Mouse (Mus musculus) CH12.LX (cell line): ENCODE results near the gene Phrf1. TPM values are rescaled to one million over a fixed set of nuclear protein-coding genes. Genes with fewer than 3 reads are reported as not detected.

ENCODE experiments used
- DNase-seq: peaks from one replicate; pipeline ENCODE4 v3.0.0-alpha.2; 2013; ENCODE audit errors: extremely low read depth
- H3K27ac ChIP-seq: 2 replicates; pipeline ENCODE4 v1.5.1; 2012; ENCODE audit warnings: low read depth, mild to moderate bottlenecking, control low read depth, moderate library complexity; ENCODE audit not compliant: insufficient read depth
- H3K27me3 ChIP-seq: replicated peaks from 2 replicates; pipeline ENCODE3; 2012; ENCODE audit warnings: inconsistent platforms
- H3K36me3 ChIP-seq, 2 experiments: replicated peaks in 1 of 2; 2 replicates each; pipeline versions ENCODE3 to v1.6.1; 2012; ENCODE audit warnings: inconsistent platforms in 1 of 2, low read length in 1 of 2, mild to moderate bottlenecking in 1 of 2, mixed read lengths in 1 of 2, moderate library complexity in 1 of 2; ENCODE audit not compliant: control insufficient read depth in 1 of 2, insufficient read depth in 1 of 2
- H3K4me1 ChIP-seq, 2 experiments: 2 replicates each; pipeline ENCODE4 v1.6.1; 2012; ENCODE audit warnings: inconsistent platforms in 1 of 2, moderate library complexity in 1 of 2; ENCODE audit not compliant: insufficient read depth in 2 of 2, control insufficient read depth in 1 of 2
- H3K4me2 ChIP-seq: 2 replicates; pipeline ENCODE4 v1.6.1; 2012; ENCODE audit warnings: low read depth, mild to moderate bottlenecking, control low read depth; ENCODE audit not compliant: poor library complexity, insufficient read depth, severe bottlenecking
- H3K4me3 ChIP-seq, 3 experiments: fragments of 150-350 bp in 1 of 3; sonication (generic) in 1 of 3; replicated peaks in 1 of 3; 2 replicates each; pipeline versions ENCODE3 to v1.5.1; 2011 to 2012; ENCODE audit warnings: low read depth in 2 of 3, low read length in 2 of 3, mild to moderate bottlenecking in 2 of 3, moderate library complexity in 2 of 3, control low read depth in 1 of 3, improper control_type of control experiment in 1 of 3, inconsistent platforms in 1 of 3, mixed read lengths in 1 of 3; ENCODE audit not compliant: poor library complexity in 1 of 3
- H3K79me2 ChIP-seq: replicated peaks from 2 replicates; pipeline ENCODE4 v1.6.1; 2012; ENCODE audit warnings: mild to moderate bottlenecking, moderate library complexity; ENCODE audit not compliant: control insufficient read depth, poor library complexity, insufficient read depth, severe bottlenecking; ENCODE audit errors: extremely low read depth
- H3K9ac ChIP-seq: 2 replicates; pipeline ENCODE4 v1.6.1; 2012; ENCODE audit warnings: low read depth, mild to moderate bottlenecking, control low read depth, moderate library complexity; ENCODE audit not compliant: insufficient read depth
- H3K9me3 ChIP-seq: replicated peaks from 2 replicates; pipeline ENCODE3; 2012; ENCODE audit warnings: low read length, inconsistent platforms, mixed read lengths
- BHLHE40 ChIP-seq: IDR thresholded peaks from 2 replicates; pipeline ENCODE4 v1.6.1; 2011; ENCODE audit warnings: mild to moderate bottlenecking, low read depth, low read length, improper control_type of control experiment
- CHD1 ChIP-seq: IDR thresholded peaks from 2 replicates; pipeline ENCODE4 v1.6.1; 2012; ENCODE audit warnings: low read depth, low read length, improper control_type of control experiment, inconsistent platforms
- CHD2 ChIP-seq: IDR thresholded peaks from 2 replicates; pipeline ENCODE4 v1.6.1; 2011; ENCODE audit warnings: low read length, improper control_type of control experiment
- CTCF ChIP-seq, 2 experiments: IDR thresholded peaks in 1 of 2; conservative IDR thresholded peaks in 1 of 2; 2 replicates each; pipeline ENCODE4 v1.5.1; 2011 to 2012; ENCODE audit warnings: low read depth in 2 of 2, low read length in 2 of 2, improper control_type of control experiment in 1 of 2, inconsistent platforms in 1 of 2, mild to moderate bottlenecking in 1 of 2, moderate library complexity in 1 of 2
- E2F4 ChIP-seq: IDR thresholded peaks from 2 replicates; pipeline ENCODE4 v1.6.1; 2011; ENCODE audit warnings: low read depth, low read length, improper control_type of control experiment; ENCODE audit not compliant: insufficient replicate concordance
- ELF1 ChIP-seq: IDR thresholded peaks from 2 replicates; pipeline ENCODE4 v1.6.1; 2014; ENCODE audit warnings: low read depth, mild to moderate bottlenecking, inconsistent platforms, low read length, improper control_type of control experiment
- EP300 ChIP-seq: IDR thresholded peaks from 2 replicates; pipeline ENCODE4 v1.6.1; 2011; ENCODE audit warnings: low read length, improper control_type of control experiment
- ETS1 ChIP-seq: conservative IDR thresholded peaks from 2 replicates; pipeline ENCODE4 v1.6.1; 2012; ENCODE audit warnings: low read depth, mild to moderate bottlenecking, inconsistent platforms, low read length, improper control_type of control experiment, moderate library complexity
- GABPA ChIP-seq: IDR thresholded peaks from 2 replicates; pipeline ENCODE4 v1.6.1; 2012; ENCODE audit warnings: low read depth, low read length, improper control_type of control experiment, inconsistent platforms; ENCODE audit not compliant: insufficient replicate concordance
- HCFC1 ChIP-seq: IDR thresholded peaks from 2 replicates; pipeline ENCODE4 v1.6.1; 2012; ENCODE audit warnings: low read depth, mild to moderate bottlenecking, inconsistent platforms, low read length, improper control_type of control experiment
- IRF4 ChIP-seq: IDR thresholded peaks from 2 replicates; pipeline ENCODE4 v1.6.1; 2014; ENCODE audit warnings: low read depth, mild to moderate bottlenecking, inconsistent platforms, low read length, improper control_type of control experiment
- JUN ChIP-seq: IDR thresholded peaks from 2 replicates; pipeline ENCODE4 v1.6.1; 2011; ENCODE audit warnings: low read depth, mild to moderate bottlenecking, low read length, improper control_type of control experiment, moderate library complexity; ENCODE audit not compliant: insufficient read depth
- JUND ChIP-seq: conservative IDR thresholded peaks from 2 replicates; pipeline ENCODE4 v1.6.1; 2011; ENCODE audit warnings: low read depth, low read length, improper control_type of control experiment
- KAT2A ChIP-seq: IDR thresholded peaks from 2 replicates; pipeline ENCODE4 v1.6.1; 2012; ENCODE audit warnings: low read length, improper control_type of control experiment, inconsistent platforms; ENCODE audit not compliant: insufficient replicate concordance
- MAFK ChIP-seq: IDR thresholded peaks from 2 replicates; pipeline ENCODE4 v1.6.1; 2011; ENCODE audit warnings: low read length, improper control_type of control experiment; ENCODE audit not compliant: insufficient replicate concordance
- MAX ChIP-seq: IDR thresholded peaks from 2 replicates; pipeline ENCODE4 v1.6.1; 2011; ENCODE audit warnings: low read length, improper control_type of control experiment
- MAZ ChIP-seq: IDR thresholded peaks from 2 replicates; pipeline ENCODE4 v1.6.1; 2012; ENCODE audit warnings: low read depth, mild to moderate bottlenecking, inconsistent platforms, low read length, improper control_type of control experiment, moderate library complexity
- MEF2A ChIP-seq: IDR thresholded peaks from 2 replicates; pipeline ENCODE4 v1.6.1; 2014; ENCODE audit warnings: low read depth, mild to moderate bottlenecking, inconsistent platforms, low read length, improper control_type of control experiment, borderline replicate concordance
- MXI1 ChIP-seq: IDR thresholded peaks from 2 replicates; pipeline ENCODE4 v1.6.1; 2011; ENCODE audit warnings: mild to moderate bottlenecking, low read depth, low read length, improper control_type of control experiment
- MYC ChIP-seq: IDR thresholded peaks from 2 replicates; pipeline ENCODE4 v1.6.1; 2011; ENCODE audit warnings: low read depth, mild to moderate bottlenecking, improper control_type of control experiment, low read length
- NELFE ChIP-seq: IDR thresholded peaks from 2 replicates; pipeline ENCODE4 v1.6.1; 2011; ENCODE audit warnings: low read depth, low read length, improper control_type of control experiment
- NRF1 ChIP-seq: IDR thresholded peaks from 2 replicates; pipeline ENCODE4 v1.6.1; 2014; ENCODE audit warnings: low read depth, mild to moderate bottlenecking, inconsistent platforms, low read length, improper control_type of control experiment, moderate library complexity
- PAX5 ChIP-seq: IDR thresholded peaks from 2 replicates; pipeline ENCODE4 v1.6.1; 2012; ENCODE audit warnings: low read length, inconsistent platforms, mixed read lengths
- POLR2A ChIP-seq: IDR thresholded peaks from 2 replicates; pipeline ENCODE4 v1.6.1; 2011; ENCODE audit warnings: low read depth, mild to moderate bottlenecking, improper control_type of control experiment, low read length
- POLR2AphosphoS2 ChIP-seq: IDR thresholded peaks from 2 replicates; pipeline ENCODE4 v1.6.1; 2011; ENCODE audit warnings: low read depth, low read length, improper control_type of control experiment
- RAD21 ChIP-seq: IDR thresholded peaks from 2 replicates; pipeline ENCODE4 v1.6.1; 2011; ENCODE audit warnings: low read depth, mild to moderate bottlenecking, low read length, improper control_type of control experiment, moderate library complexity
- RCOR1 ChIP-seq: conservative IDR thresholded peaks from 2 replicates; pipeline ENCODE4 v1.6.1; 2012; ENCODE audit warnings: low read depth, mild to moderate bottlenecking, inconsistent platforms, low read length, improper control_type of control experiment
- SIN3A ChIP-seq: IDR thresholded peaks from 2 replicates; pipeline ENCODE4 v1.6.1; 2012; ENCODE audit warnings: low read length, improper control_type of control experiment, inconsistent platforms
- SMC3 ChIP-seq: IDR thresholded peaks from 2 replicates; pipeline ENCODE4 v1.6.1; 2011; ENCODE audit warnings: low read depth, low read length, improper control_type of control experiment
- TBP ChIP-seq: conservative IDR thresholded peaks from 2 replicates; pipeline ENCODE4 v1.6.1; 2011; ENCODE audit warnings: low read depth, low read length, improper control_type of control experiment
- TCF12 ChIP-seq: IDR thresholded peaks from 2 replicates; pipeline ENCODE4 v1.6.1; 2014; ENCODE audit warnings: low read depth, mild to moderate bottlenecking, inconsistent platforms, low read length, improper control_type of control experiment
- UBTF ChIP-seq: IDR thresholded peaks from 2 replicates; pipeline ENCODE4 v1.6.1; 2012; ENCODE audit warnings: low read depth, mild to moderate bottlenecking, inconsistent platforms, low read length, improper control_type of control experiment, moderate library complexity
- USF1 ChIP-seq: IDR thresholded peaks from 2 replicates; pipeline ENCODE4 v1.6.1; 2014; ENCODE audit warnings: low read depth, mild to moderate bottlenecking, inconsistent platforms, low read length, improper control_type of control experiment
- USF2 ChIP-seq: conservative IDR thresholded peaks from 2 replicates; pipeline ENCODE4 v1.6.1; 2011; ENCODE audit warnings: low read depth, low read length, improper control_type of control experiment
- ZC3H11A ChIP-seq: IDR thresholded peaks from 2 replicates; pipeline ENCODE4 v1.6.1; 2012; ENCODE audit warnings: low read depth, mild to moderate bottlenecking, inconsistent platforms, low read length, improper control_type of control experiment
- ZKSCAN1 ChIP-seq: IDR thresholded peaks from 2 replicates; pipeline ENCODE4 v1.6.1; 2012; ENCODE audit warnings: low read depth, inconsistent platforms, low read length, improper control_type of control experiment, borderline replicate concordance
- ZMIZ1 ChIP-seq: IDR thresholded peaks from 2 replicates; pipeline ENCODE4 v1.6.1; 2012; ENCODE audit warnings: low read depth, mild to moderate bottlenecking, inconsistent platforms, low read length, improper control_type of control experiment
- ZNF384 ChIP-seq: IDR thresholded peaks from 2 replicates; pipeline ENCODE4 v1.6.1; 2012; ENCODE audit warnings: low read depth, low read length, improper control_type of control experiment, inconsistent platforms
- dilution Hi-C: fragments of 300-500 bp; cut with MboI; formaldehyde crosslinking; loops from 2 replicates; pipeline ENCODE4 v1.14.3; 2020; ENCODE audit warnings: low sequenced_read_pairs; ENCODE audit not compliant: extremely low pct_unique_long_range_greater_than_20kb, extremely low pct_ligation_motif_present
- in situ Hi-C: fragments of 300-500 bp; cut with MboI; formaldehyde crosslinking; loops from 3 replicates; pipeline ENCODE4 v1.14.3; 2019; ENCODE audit warnings: low sequenced_read_pairs, low pct_ligation_motif_present, low pct_unique_long_range_greater_than_20kb, mixed read lengths
- polyA plus RNA-seq: library from polyadenylated mRNA; unstranded; fragments of >175 nt; gene quantifications from 2 replicates; pipeline ENCODE4 v1.2.1, GENCODE M21; 2012; ENCODE audit warnings: low read depth; ENCODE audit not compliant: insufficient read length
- total RNA-seq, 2 experiments: library from RNA; depleted of rRNA; stranded (reverse); fragments of 300-350 nt in 1 of 2; fragments of >200 nt in 1 of 2; gene quantifications; 2 replicates each; pipeline ENCODE4 v1.2.3; 2012 to 2014

Gene Phrf1
- total and polyA plus RNA-seq, 3 experiments: 22.4 to 59.2 (median 52.5) TPM

GRCm38 (mm10) chr7:141193948-141194347 is 34.6 kb upstream of the Phrf1 start, which contains the start of the genes Hras and Lrrc56:
Gene Hras, minus strand, starts transcription at chr7:141194005.
Gene Lrrc56, plus strand, starts transcription at chr7:141194157.
- peak within 1 kb of the TSS; percentile 79 for H3K9ac ChIP-seq
- TF ChIP-seq BHLHE40: no peak
- TF ChIP-seq TCF12: peak; percentile 78
- TF ChIP-seq POLR2AphosphoS2: peak; percentile 60; the same call in 1 of the 2 replicates
- TF ChIP-seq USF2: no peak
- no peak for TF ChIP-seq SIN3A
- no peak for TF ChIP-seq TBP
- TF ChIP-seq ZKSCAN1: no peak
- no peak for TF ChIP-seq ZC3H11A
- TF ChIP-seq POLR2A: peak; percentile 79
- no peak for TF ChIP-seq E2F4
- no peak for TF ChIP-seq SMC3
- TF ChIP-seq RAD21: no peak
- TF ChIP-seq MAX: peak; percentile 56
- no peak for TF ChIP-seq MYC
- TF ChIP-seq JUND: no peak
- TF ChIP-seq KAT2A: 0 out of 2 replicates have a peak, but pooled peaks have one; percentile 63
- no peak for TF ChIP-seq GABPA
- 0 out of 2 replicates have a peak, but pooled peaks have one; percentile 11 for TF ChIP-seq ZNF384
- 0 out of 2 replicates have a peak, but pooled peaks have one; percentile 48 for TF ChIP-seq MAZ
- TF ChIP-seq CHD2: peak; percentile 89
- 0 out of 2 replicates have a peak, but pooled peaks have one; percentile 20 for TF ChIP-seq IRF4
- no peak for TF ChIP-seq JUN
- TF ChIP-seq ELF1: peak; percentile 90
- peak; percentile 14; the same call in 1 of the 2 replicates for TF ChIP-seq UBTF
- no peak for TF ChIP-seq CHD1
- no peak for TF ChIP-seq USF1
- TF ChIP-seq ETS1: no peak
- 0 out of 2 replicates have a peak, but pooled peaks have one; percentile 13 for TF ChIP-seq MEF2A
- TF ChIP-seq EP300: no peak
- TF ChIP-seq HCFC1: peak; percentile 64; the same call in 1 of the 2 replicates
- TF ChIP-seq NRF1: peak; percentile 50
- TF ChIP-seq MAFK: no peak
- peak; percentile 78 for TF ChIP-seq ZMIZ1
- no peak for TF ChIP-seq CTCF (conservative IDR thresholded peaks at IDR 0.05 in 1 of 2, IDR thresholded peaks at IDR 0.05 in 1 of 2; ENCODE audit: low read depth in 2 of 2, low read length in 2 of 2)
- TF ChIP-seq NELFE: peak; percentile 88
- TF ChIP-seq PAX5: no peak
- no peak for TF ChIP-seq RCOR1
- no peak for TF ChIP-seq MXI1
- TF ChIP-seq, all 38 proteins: peak for 16
- Histone ChIP-seq H3K27ac (peak within 1 kb of the TSS; percentile 8; the same call in 1 of the 2 replicates), H3K36me3 (peaks cover 31 to 36% of the 10 kb centered on the region in 2 experiments), H3K4me3 (peak within 1 kb of the TSS; percentile 85 to 87 (median 87)), H3K27me3 (no peaks in the 10 kb centered on the region), H3K4me1 (peaks cover 6 to 18% of the 10 kb centered on the region in 2 experiments), H3K9me3 (no peaks in the 10 kb centered on the region), H3K4me2 (peak within 1 kb of the TSS; percentile 86), H3K79me2 (no peaks in the 10 kb centered on the region)
- in situ Hi-C loops (no loop called here), dilution Hi-C loops (no loop called here)
- peak; percentile 98 for DNase-seq
